Mouse (Mus musculus) midbrain, postnatal 0 days (tissue): ENCODE measurements at regions not wholly inside any gene's neighbourhood (a gene's known extent, or its start where the extent isn't known, plus 50 kb on each side); places are given as distances from the start of the nearest gene placed in this dataset.

Experiments used
- ATAC-seq: fragments of 200-750 bp; cut with Nextera tagmentation; 2 replicates; pipeline ENCODE4 v1.8.0; 2017; ENCODE audit warnings: moderate number of reproducible peaks, mild to moderate bottlenecking, moderate TSS enrichment, moderate library complexity; ENCODE audit not compliant: low FRiP score
- DNase-seq: peaks from one replicate; pipeline ENCODE4 v3.0.0-alpha.2; 2015; ENCODE audit warnings: low spot score
- H3K27ac ChIP-seq: fragments of 300-500 bp; sonication (generic); 2 replicates; pipeline ENCODE4 v1.5.1; 2014; ENCODE audit warnings: low read depth, mild to moderate bottlenecking, low read length, mixed read lengths
- H3K27me3 ChIP-seq: fragments of 300-500 bp; sonication (generic); 2 replicates; pipeline ENCODE4 v1.6.1; 2014; ENCODE audit warnings: low read length, control low read depth, mixed read lengths; ENCODE audit not compliant: insufficient read depth
- H3K36me3 ChIP-seq: fragments of 300-500 bp; sonication (generic); 2 replicates; pipeline ENCODE4 v1.6.1; 2014; ENCODE audit warnings: low read length, control low read depth, mixed read lengths; ENCODE audit not compliant: insufficient read depth
- H3K4me1 ChIP-seq: fragments of 300-500 bp; sonication (generic); 2 replicates; pipeline ENCODE4 v1.6.1; 2014; ENCODE audit warnings: mild to moderate bottlenecking, control low read depth, antibody characterized with exemption, low read length, mixed read lengths; ENCODE audit not compliant: insufficient read depth
- H3K4me2 ChIP-seq: fragments of 300-500 bp; sonication (generic); 2 replicates; pipeline ENCODE4 v1.6.1; 2014; ENCODE audit warnings: low read depth, mild to moderate bottlenecking, low read length, mixed read lengths; ENCODE audit not compliant: poor library complexity, severe bottlenecking
- H3K4me3 ChIP-seq: fragments of 300-500 bp; sonication (generic); 2 replicates; pipeline ENCODE4 v1.5.1; 2014; ENCODE audit warnings: low read depth, mild to moderate bottlenecking, low read length, moderate library complexity
- H3K9ac ChIP-seq: fragments of 300-500 bp; sonication (generic); replicated peaks from 2 replicates; pipeline ENCODE4 v1.6.1; 2014; ENCODE audit warnings: mild to moderate bottlenecking, low read length, moderate library complexity, mixed read lengths; ENCODE audit not compliant: poor library complexity, severe bottlenecking
- H3K9me3 ChIP-seq: fragments of 300-500 bp; sonication (generic); 2 replicates; pipeline ENCODE4 v1.6.1; 2016; ENCODE audit warnings: low read length, control low read depth
- CTCF ChIP-seq: IDR thresholded peaks from 2 replicates; pipeline ENCODE4 v1.5.1; 2016; ENCODE audit warnings: antibody characterized with exemption, mild to moderate bottlenecking
- WGBS: fragments of 180-500 bp; shearing (Covaris S2); extraction: QIAGEN DNeasy Blood & Tissue Kit; methylation state at CpG from one replicate; pipeline ENCODE4 v1.1.7; 2014; 5-methylcytosine and 5-hydroxymethylcytosine counted together

DNA sequence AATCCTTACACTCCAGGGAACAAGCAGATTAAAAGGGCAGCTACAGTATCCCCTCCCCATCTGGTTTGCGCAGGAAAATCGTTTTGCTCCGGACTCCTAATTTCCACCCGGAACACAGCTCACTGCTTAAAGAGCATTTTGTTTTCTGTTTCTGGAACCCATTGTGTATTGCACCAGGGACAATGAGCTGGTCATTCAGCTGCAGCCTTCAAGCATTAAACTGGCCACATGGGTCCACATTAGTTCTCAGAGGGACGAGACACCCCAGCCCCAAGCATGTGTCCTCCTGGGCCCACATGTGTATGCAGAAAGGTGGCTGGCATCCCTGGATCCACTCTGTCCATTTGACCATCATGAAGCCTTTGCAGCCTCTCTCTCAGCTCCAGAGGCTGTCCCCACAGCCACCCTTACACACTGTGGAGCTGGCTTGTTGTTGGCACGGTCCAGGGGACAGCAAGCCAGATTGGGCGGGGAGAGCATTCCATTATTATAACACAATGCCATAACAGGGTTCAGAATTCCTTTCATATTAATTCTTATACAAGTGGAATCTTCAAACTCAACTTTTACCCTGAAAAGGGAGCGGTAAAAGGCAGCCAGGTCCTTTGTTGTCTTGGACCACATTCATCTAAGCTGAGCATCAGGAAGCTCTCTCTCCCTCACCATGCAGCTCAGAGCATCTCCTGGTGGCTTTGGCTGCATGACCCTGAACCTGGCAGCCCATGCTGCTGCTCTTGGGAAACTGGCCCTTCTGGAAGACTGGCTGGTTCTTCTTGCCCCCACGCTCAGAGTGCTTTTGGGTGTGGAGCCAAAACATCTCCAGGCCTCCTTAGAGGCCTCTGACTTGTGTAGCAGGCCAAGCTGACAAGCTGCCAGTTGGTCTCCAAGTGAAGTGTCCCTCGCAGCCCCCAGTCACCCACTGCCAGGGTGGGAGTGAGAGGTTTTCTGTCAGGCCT is 373.4 kb downstream of the Foxo1 start:
- Histone ChIP-seq H3K4me3 (no peak overlapping the region), H3K4me1 (0 out of 2 replicates have a peak, but pooled peaks cover 8% of the 10 kb centered on the region), H3K4me2 (no peak overlapping the region), H3K9ac (no peak overlapping the region), H3K36me3 (no peaks in the 10 kb centered on the region), H3K27ac (no peak overlapping the region), H3K9me3 (no peaks in the 10 kb centered on the region), H3K27me3 (no peaks in the 10 kb centered on the region)
- no peak for TF ChIP-seq CTCF
- DNase-seq (peak; percentile 76), ATAC-seq (peak; percentile 36; the same call in 1 of the 2 replicates)
- WGBS, result 65% methylated on average over 10 of the region's 10 CpGs

DNA sequence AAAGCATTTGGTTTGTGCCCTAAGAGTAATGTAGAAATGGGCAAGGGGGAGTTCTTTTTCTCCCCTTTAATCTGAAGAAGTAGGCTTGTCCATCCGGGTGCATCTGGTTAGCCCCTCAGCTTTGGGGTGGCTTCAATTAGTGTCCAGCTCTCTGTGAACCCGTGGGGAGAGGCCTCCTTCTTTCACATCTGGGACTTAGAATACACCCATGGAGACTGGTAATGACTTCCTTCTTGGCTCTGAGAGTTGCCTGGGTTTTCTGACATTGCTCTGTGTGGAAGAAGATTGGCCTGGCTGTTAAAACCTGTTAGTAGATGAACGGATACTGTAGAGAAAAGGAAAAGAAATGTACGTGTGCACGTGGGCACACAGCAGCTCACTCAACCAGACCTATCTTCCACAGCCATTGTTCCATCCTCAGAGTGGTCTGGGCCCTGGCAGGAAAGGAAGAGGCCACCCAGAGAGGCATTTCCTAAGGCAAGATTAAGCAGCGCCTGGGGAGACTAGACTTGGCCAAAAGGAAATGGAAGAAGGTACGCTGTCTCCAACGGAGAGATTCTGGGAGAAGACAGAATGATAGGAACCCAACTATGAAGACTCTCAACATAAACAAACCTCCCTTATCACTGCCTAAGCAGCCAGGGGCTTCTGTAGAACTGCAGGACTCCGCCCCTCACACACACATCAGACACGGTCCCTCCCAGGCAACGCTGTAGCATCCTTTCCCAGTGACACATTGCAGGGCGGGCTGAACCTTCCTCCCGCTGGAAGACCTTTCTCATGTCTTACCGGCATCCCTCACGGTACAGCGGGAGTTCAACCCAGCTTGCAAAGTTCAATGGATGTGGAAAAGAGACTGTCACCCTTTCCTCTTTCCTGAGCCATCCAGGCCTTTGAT is 372.4 kb downstream of the Foxo1 start:
- no peak for TF ChIP-seq CTCF
- ATAC-seq, result no peak
- Histone ChIP-seq H3K9me3 (no peaks in the 10 kb centered on the region), H3K4me2 (no peak overlapping the region), H3K36me3 (no peaks in the 10 kb centered on the region), H3K27ac (no peak overlapping the region), H3K27me3 (no peaks in the 10 kb centered on the region), H3K4me3 (no peak overlapping the region), H3K4me1 (0 out of 2 replicates have a peak, but pooled peaks cover 8% of the 10 kb centered on the region), H3K9ac (no peak overlapping the region)
- WGBS, result 68% methylated on average over 16 of the region's 16 CpGs
- DNase-seq, result no peak

DNA sequence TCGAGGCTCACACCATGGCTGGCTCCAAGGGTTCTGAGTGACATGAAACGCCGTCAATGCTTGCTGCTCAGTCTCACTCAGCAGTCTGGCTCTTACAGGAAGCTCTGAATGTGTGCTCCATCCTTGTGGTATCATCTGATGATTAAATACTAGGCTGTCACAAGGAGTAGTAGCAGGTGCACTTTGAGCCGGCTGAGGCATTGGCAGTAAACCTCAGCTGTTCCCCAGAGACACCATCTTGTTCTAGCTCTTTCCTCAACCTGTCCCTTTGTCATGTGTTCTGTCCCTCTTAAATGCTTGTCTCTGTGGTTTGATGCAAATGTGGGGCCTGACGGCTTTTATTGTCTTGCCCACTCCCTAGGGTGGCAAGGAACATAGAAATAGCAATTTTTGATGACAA is 370.7 kb downstream of the Foxo1 start:
- no peak for ATAC-seq
- Histone ChIP-seq H3K27me3 (no peaks in the 10 kb centered on the region), H3K36me3 (no peaks in the 10 kb centered on the region), H3K4me2 (no peak overlapping the region), H3K9ac (no peak overlapping the region), H3K4me1 (0 out of 2 replicates have a peak, but pooled peaks cover 5% of the 10 kb centered on the region), H3K9me3 (no peaks in the 10 kb centered on the region), H3K4me3 (no peak overlapping the region), H3K27ac (no peak overlapping the region)
- TF ChIP-seq CTCF, result no peak
- 76% methylated on average over 5 of the region's 5 CpGs for WGBS
- DNase-seq, result no peak

DNA sequence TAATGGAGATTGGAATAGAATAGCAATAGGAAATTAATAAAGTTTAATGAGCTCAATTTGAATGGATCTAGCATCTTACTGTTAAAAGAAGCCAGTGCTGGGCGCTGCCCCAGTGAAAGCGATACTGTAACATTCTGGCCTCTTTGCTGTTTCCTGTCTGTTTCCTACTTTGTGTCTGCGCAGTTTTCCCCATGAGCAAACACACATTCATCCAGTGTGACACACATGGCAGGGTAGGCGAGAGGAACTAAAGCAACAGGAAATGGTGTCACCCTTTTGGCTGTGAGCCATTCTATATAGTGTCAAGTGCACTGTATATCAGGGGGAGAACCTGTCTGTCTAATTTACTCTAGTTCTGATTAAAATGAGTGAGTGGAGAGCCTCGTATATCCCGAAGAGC is 366.2 kb downstream of the Foxo1 start:
- Histone ChIP-seq H3K9ac (no peak overlapping the region), H3K4me3 (no peak overlapping the region), H3K4me2 (no peak overlapping the region), H3K27ac (no peak overlapping the region), H3K4me1 (no peaks in the 10 kb centered on the region), H3K9me3 (no peaks in the 10 kb centered on the region), H3K27me3 (no peaks in the 10 kb centered on the region), H3K36me3 (no peaks in the 10 kb centered on the region)
- 66% methylated on average over 6 of the region's 6 CpGs for WGBS
- DNase-seq (peak; percentile 43), ATAC-seq (no peak)
- TF ChIP-seq CTCF, result no peak

DNA sequence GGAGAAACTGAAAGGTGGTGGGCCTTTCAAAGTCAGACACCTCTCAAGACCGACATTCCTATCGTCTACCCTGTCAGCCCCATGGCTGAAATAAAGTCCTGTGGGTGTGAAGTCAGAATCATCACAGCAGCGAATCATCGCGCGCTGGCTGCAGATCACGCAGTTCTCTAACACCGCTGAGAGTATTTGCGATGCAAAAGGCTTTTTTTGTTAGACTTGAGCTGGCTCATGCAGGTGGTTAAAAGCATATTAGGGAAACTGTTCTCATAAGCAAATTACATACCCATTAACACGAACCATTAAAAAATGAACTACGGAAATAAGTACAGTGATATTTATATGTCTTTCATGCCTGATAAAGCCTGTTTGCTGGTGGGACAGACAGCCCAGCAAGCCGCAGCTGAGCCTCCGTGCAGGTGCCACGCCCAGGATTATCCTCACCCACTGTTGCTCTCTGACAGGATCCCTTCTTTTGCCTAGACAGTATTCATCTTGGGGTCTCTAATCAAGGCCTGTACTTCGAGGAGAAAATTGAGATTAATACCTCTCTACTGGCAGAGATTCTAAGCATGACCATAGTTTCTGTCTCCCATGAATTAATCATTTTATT is 365.5 kb downstream of the Foxo1 start:
- WGBS, result 70% methylated on average over 15 of the region's 15 CpGs
- no peak for ATAC-seq
- no peak overlapping the region for H3K4me2 ChIP-seq
- no peak overlapping the region for H3K4me3 ChIP-seq
- H3K27ac ChIP-seq, result no peak overlapping the region
- no peaks in the 10 kb centered on the region for H3K36me3 ChIP-seq
- H3K27me3 ChIP-seq, result no peaks in the 10 kb centered on the region
- TF ChIP-seq CTCF, result no peak
- no peak overlapping the region for H3K9ac ChIP-seq
- no peaks in the 10 kb centered on the region for H3K4me1 ChIP-seq
- no peak for DNase-seq
- H3K9me3 ChIP-seq, result no peaks in the 10 kb centered on the region
